Mouse (Mus musculus) forebrain, embryonic 11.5 days (tissue): Measurements from ENCODE around the gene Mgat5b. TPM values are rescaled to one million over a fixed set of nuclear protein-coding genes. Genes with fewer than 3 reads are reported as not detected.

ENCODE experiments used
- ATAC-seq: fragments of 200-750 bp; cut with Nextera tagmentation; replicated peaks from 2 replicates; pipeline ENCODE4 v1.8.0; 2017; ENCODE audit warnings: moderate TSS enrichment; ENCODE audit not compliant: low FRiP score
- DNase-seq: peaks from one replicate; pipeline ENCODE4 v3.0.0-alpha.2; 2017; ENCODE audit warnings: low spot score
- H3K27ac ChIP-seq: fragments of 300-500 bp; sonication (generic); 2 replicates; pipeline ENCODE4 v1.5.1; 2014; ENCODE audit warnings: low read depth, low read length
- H3K27me3 ChIP-seq: fragments of 300-500 bp; sonication (generic); 2 replicates; pipeline ENCODE4 v1.6.1; 2014; ENCODE audit warnings: mild to moderate bottlenecking, low read length, mixed read lengths; ENCODE audit not compliant: control insufficient read depth, insufficient read depth
- H3K36me3 ChIP-seq: fragments of 300-500 bp; sonication (generic); 2 replicates; pipeline ENCODE4 v1.6.1; 2014; ENCODE audit warnings: mild to moderate bottlenecking, low read length, moderate library complexity, mixed read lengths; ENCODE audit not compliant: control insufficient read depth, insufficient read depth
- H3K4me1 ChIP-seq: fragments of 300-500 bp; sonication (generic); replicated peaks from 2 replicates; pipeline ENCODE4 v1.6.1; 2014; ENCODE audit warnings: low read length, mixed read lengths; ENCODE audit not compliant: control insufficient read depth, insufficient read depth
- H3K4me2 ChIP-seq: fragments of 300-500 bp; sonication (generic); 2 replicates; pipeline ENCODE4 v1.6.1; 2014; ENCODE audit warnings: low read depth, mild to moderate bottlenecking, low read length, moderate library complexity, mixed read lengths; ENCODE audit not compliant: severe bottlenecking
- H3K4me3 ChIP-seq: fragments of 300-500 bp; sonication (generic); 2 replicates; pipeline ENCODE4 v1.5.1; 2014; ENCODE audit warnings: low read depth, low read length
- H3K9ac ChIP-seq: fragments of 300-500 bp; sonication (generic); 2 replicates; pipeline ENCODE4 v1.6.1; 2014; ENCODE audit warnings: low read length
- H3K9me3 ChIP-seq: fragments of 300-500 bp; sonication (generic); 2 replicates; pipeline ENCODE4 v1.6.1; 2016; ENCODE audit warnings: low read length, mixed read lengths; ENCODE audit not compliant: control insufficient read depth
- WGBS: fragments of 180-500 bp; shearing (Covaris S2); extraction: QIAGEN DNeasy Blood & Tissue Kit; methylation state at CpG from one replicate; pipeline ENCODE4 v1.1.7; 2014; 5-methylcytosine and 5-hydroxymethylcytosine counted together
- polyA plus RNA-seq: library from polyadenylated mRNA; unstranded; fragments of >200 nt; fragmentation: Nextera tagmentation; extraction: Ambion mirVana; gene quantifications from 2 replicates; pipeline ENCODE4 v1.2.1, GENCODE M21; 2014

Gene Mgat5b
- polyA plus RNA-seq, 1 experiment from 2014 or later = 9.3 TPM

- Histone ChIP-seq H3K9ac (no peak overlapping the region), H3K4me1 (no peaks in the 10 kb centered on the region), H3K9me3 (peaks cover 4% of the 10 kb centered on the region; the same call in 1 of the 2 replicates), H3K4me3 (no peak overlapping the region), H3K4me2 (no peak overlapping the region), H3K36me3 (no peaks in the 10 kb centered on the region), H3K27ac (no peak overlapping the region), H3K27me3 (no peaks in the 10 kb centered on the region)
- 82% methylated on average over 2 of the region's 2 CpGs for WGBS
- no peak for DNase-seq
- ATAC-seq = no peak
These were observed 102.4 kb downstream of the Mgat5b start for GRCm38 (mm10) chr11:117021026-117021425.

- Histone ChIP-seq H3K4me1 (no peaks in the 10 kb centered on the region), H3K4me3 (no peak overlapping the region), H3K36me3 (no peaks in the 10 kb centered on the region), H3K4me2 (no peak overlapping the region), H3K9me3 (peaks cover 4% of the 10 kb centered on the region; the same call in 1 of the 2 replicates), H3K27me3 (no peaks in the 10 kb centered on the region), H3K27ac (no peak overlapping the region), H3K9ac (no peak overlapping the region)
- DNase-seq (no peak), ATAC-seq (no peak)
- WGBS = 90% methylated on average over 3 of the region's 3 CpGs
These were observed 104.9 kb downstream of the Mgat5b start for GRCm38 (mm10) chr11:117023537-117023936.

- Histone ChIP-seq H3K4me3 (no peak overlapping the region), H3K9me3 (peaks cover 4% of the 10 kb centered on the region; the same call in 1 of the 2 replicates), H3K9ac (no peak overlapping the region; the same call in 1 of the 2 replicates), H3K27ac (no peak overlapping the region), H3K4me2 (no peak overlapping the region), H3K36me3 (no peaks in the 10 kb centered on the region), H3K4me1 (peaks cover 8% of the 10 kb centered on the region; the same call in 1 of the 2 replicates), H3K27me3 (no peaks in the 10 kb centered on the region)
- DNase-seq (peak; percentile 48), ATAC-seq (no peak)
- WGBS = 59% methylated on average over 10 of the region's 10 CpGs
These were observed 109.0 kb downstream of the Mgat5b start for GRCm38 (mm10) chr11:117027681-117028080.

- DNase-seq = peak; percentile 50
- H3K9me3 ChIP-seq = no peaks in the 10 kb centered on the region; the same call in 1 of the 2 replicates
- peaks cover 8% of the 10 kb centered on the region; the same call in 1 of the 2 replicates for H3K4me1 ChIP-seq
- H3K36me3 ChIP-seq = no peaks in the 10 kb centered on the region
- no peaks in the 10 kb centered on the region for H3K27me3 ChIP-seq
- no peak for ATAC-seq
- H3K27ac ChIP-seq = peak overlapping the region; percentile 50; the same call in 1 of the 2 replicates
- H3K4me2 ChIP-seq = no peak overlapping the region
- WGBS = 66% methylated on average over 19 of the region's 19 CpGs
- H3K4me3 ChIP-seq = no peak overlapping the region
- no peak overlapping the region for H3K9ac ChIP-seq
These were observed 110.4 kb downstream of the Mgat5b start for GRCm38 (mm10) chr11:117028861-117029568.

- Histone ChIP-seq H3K9me3 (no peaks in the 10 kb centered on the region; the same call in 1 of the 2 replicates), H3K27me3 (no peaks in the 10 kb centered on the region), H3K4me2 (no peak overlapping the region), H3K27ac (no peak overlapping the region), H3K36me3 (no peaks in the 10 kb centered on the region), H3K4me3 (no peak overlapping the region), H3K9ac (no peak overlapping the region), H3K4me1 (peaks cover 8% of the 10 kb centered on the region; the same call in 1 of the 2 replicates)
- DNase-seq (peak; percentile 47), ATAC-seq (no peak)
- 86% methylated on average over 3 of the region's 3 CpGs for WGBS
These were observed 110.9 kb downstream of the Mgat5b start for GRCm38 (mm10) chr11:117029569-117029955.

- Histone ChIP-seq H3K27ac (no peak overlapping the region), H3K4me1 (peaks cover 8% of the 10 kb centered on the region; the same call in 1 of the 2 replicates), H3K36me3 (no peaks in the 10 kb centered on the region), H3K4me2 (no peak overlapping the region), H3K9me3 (no peaks in the 10 kb centered on the region; the same call in 1 of the 2 replicates), H3K4me3 (no peak overlapping the region), H3K9ac (no peak overlapping the region), H3K27me3 (no peaks in the 10 kb centered on the region)
- no peak for ATAC-seq
- no peak for DNase-seq
- WGBS = 58% methylated on average over 3 of the region's 3 CpGs
These were observed 111.4 kb downstream of the Mgat5b start for GRCm38 (mm10) chr11:117030018-117030417.

GRCm38 (mm10) chr11:117030471-117031101 is 111.9 kb downstream of the Mgat5b start:
- Histone ChIP-seq H3K4me1 (peaks cover 8% of the 10 kb centered on the region; the same call in 1 of the 2 replicates), H3K27me3 (no peaks in the 10 kb centered on the region), H3K36me3 (no peaks in the 10 kb centered on the region), H3K4me3 (no peak overlapping the region), H3K9me3 (no peaks in the 10 kb centered on the region; the same call in 1 of the 2 replicates), H3K9ac (no peak overlapping the region), H3K4me2 (no peak overlapping the region), H3K27ac (no peak overlapping the region)
- WGBS = 78% methylated on average over 8 of the region's 8 CpGs
- DNase-seq (no peak), ATAC-seq (no peak)

- 10% methylated on average over 4 of the region's 4 CpGs for WGBS
- Histone ChIP-seq H3K4me1 (peaks cover 10% of the 10 kb centered on the region; the same call in 1 of the 2 replicates), H3K36me3 (no peaks in the 10 kb centered on the region), H3K4me3 (no peak overlapping the region), H3K9me3 (no peaks in the 10 kb centered on the region; the same call in 1 of the 2 replicates), H3K27ac (no peak overlapping the region), H3K9ac (no peak overlapping the region), H3K27me3 (no peaks in the 10 kb centered on the region), H3K4me2 (no peak overlapping the region)
- peak; percentile 38 for DNase-seq
- no peak for ATAC-seq
These were observed 112.6 kb downstream of the Mgat5b start for GRCm38 (mm10) chr11:117031249-117031648.
